Mouse (Mus musculus): ENCODE results near the gene Lhx2.

Gene Lhx2

DNA sequence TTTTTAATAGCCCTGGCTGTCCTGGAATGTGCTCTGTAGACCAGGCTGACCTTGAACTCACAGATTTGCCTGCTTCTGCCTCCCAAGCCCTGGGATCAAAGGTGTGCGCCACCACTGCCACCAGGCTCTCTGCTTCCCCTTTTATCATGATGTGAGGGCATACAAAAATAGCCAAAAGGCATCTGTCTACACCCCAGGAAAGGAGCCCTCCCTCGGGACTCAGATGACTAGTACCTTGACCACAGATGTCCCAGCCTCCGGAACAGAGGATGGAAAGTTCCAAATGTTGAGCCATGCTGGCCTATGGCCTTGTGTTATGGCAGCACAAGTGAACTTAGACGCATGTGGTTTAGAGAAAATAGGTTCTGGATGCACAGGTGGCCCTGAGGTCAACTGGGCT, 66.3 kb downstream of the Lhx2 start:
- no peak for DNase-seq (ENCODE audit: low spot score in 2 of 2)

DNA sequence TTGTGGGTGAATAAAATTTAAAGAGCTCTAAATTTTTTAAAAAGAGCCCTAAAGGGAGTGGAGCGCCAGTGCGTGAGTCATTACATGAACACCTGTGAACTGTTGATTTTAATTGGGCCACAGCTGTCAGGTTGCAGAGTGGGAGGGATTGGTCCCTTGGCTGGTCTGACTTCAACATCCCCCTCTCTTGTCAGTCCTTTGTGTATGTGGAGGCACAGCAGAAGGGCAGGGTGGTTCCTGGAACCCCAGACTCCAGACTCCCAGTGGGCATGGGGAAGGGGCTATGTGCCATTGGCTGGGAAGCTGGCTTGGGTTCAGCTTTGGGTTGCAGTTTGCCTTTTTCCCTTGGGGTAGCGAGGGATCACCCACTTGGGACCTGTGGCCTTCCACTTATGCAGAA, 70.2 kb downstream of the Lhx2 start:
- no peak for DNase-seq (ENCODE audit: low spot score in 2 of 2)

DNA sequence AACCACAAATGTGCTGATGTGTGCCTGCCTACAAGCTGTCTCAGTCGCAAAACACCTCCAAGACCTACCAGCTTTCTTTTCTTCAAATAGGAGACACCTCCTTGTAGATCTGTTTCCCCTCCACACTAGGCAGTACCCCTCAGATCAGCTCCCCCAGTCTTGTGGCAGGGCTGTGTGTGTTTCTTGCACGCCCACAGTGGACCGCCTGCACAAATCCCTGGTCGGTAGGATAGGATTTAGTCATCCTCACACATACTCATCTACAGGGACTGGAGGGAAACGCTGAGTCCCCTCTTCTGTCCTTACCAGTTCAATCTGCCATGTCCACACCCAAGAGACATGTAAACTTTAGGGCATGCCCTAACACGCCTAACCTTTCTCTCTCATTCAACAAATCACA, 71.1 kb downstream of the Lhx2 start:
- no peak for DNase-seq (ENCODE audit: low spot score in 2 of 2)

DNA sequence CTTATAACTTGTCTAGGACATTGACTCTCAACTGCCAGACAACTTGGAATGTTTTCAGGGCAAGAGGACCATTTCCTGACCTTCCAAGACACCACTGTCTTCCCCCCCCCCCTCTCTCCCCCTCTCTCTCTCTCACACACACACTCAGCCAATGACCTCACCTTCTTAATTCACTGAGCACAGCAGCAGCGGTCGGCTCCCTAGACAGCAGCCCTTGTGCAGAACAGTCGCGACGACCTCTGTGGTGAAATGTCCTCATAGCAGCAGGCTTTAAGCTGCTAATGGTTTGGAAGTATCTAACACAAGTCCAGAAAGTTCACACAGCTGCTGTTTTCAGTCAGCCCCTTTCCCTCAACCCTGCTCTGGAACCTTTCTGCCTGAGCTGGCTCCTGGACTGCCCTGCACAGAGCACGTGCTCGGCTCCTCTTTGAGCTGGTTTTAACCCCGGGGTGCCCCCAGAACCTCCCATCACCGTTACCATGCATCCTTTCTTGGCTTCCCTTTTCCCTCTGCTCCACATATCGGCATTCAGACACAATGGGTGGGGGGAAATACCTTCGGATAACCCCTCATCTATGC, 73.6 kb downstream of the Lhx2 start:
- no peak for DNase-seq (ENCODE audit: low spot score in 2 of 2)

DNA sequence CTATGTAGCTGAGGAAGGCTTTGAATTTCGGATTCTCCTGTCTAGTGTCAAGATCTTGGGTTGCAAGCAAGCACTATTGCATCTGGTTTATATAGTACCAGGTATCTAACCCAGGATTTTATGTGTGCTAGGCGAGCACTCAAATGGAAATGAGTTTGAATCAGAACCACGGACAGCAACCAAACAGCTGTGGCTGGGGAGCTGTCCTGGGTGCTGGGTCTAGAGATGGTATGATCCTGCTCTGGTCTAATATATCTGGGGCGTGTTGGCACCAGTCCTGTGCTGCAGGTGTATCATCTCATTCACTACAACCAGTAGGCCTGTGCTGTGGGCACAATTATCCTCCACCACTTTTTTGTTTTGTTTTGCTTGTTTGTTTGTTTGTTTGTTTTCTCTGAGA, 78.9 kb downstream of the Lhx2 start:
- no peak for DNase-seq (ENCODE audit: low spot score in 2 of 2)

All from right cerebral cortex, postnatal 10 days (tissue).